Mouse (Mus musculus): Measurements from ENCODE around the gene Kpna2. TPM values are rescaled to one million over a fixed set of nuclear protein-coding genes. Genes with fewer than 3 reads are reported as not detected.
A peak's percentile ranks its signal among the peaks of the same experiment; 100 is the strongest.
"Not testable (repeated sequence)": the region's sequence is repeated elsewhere in the genome, so short reads cannot be mapped to it uniquely, and the experiment has no call there.

The Kpna2 gene
- polyA plus RNA-seq, 1 experiment: 16.1 TPM

DNA sequence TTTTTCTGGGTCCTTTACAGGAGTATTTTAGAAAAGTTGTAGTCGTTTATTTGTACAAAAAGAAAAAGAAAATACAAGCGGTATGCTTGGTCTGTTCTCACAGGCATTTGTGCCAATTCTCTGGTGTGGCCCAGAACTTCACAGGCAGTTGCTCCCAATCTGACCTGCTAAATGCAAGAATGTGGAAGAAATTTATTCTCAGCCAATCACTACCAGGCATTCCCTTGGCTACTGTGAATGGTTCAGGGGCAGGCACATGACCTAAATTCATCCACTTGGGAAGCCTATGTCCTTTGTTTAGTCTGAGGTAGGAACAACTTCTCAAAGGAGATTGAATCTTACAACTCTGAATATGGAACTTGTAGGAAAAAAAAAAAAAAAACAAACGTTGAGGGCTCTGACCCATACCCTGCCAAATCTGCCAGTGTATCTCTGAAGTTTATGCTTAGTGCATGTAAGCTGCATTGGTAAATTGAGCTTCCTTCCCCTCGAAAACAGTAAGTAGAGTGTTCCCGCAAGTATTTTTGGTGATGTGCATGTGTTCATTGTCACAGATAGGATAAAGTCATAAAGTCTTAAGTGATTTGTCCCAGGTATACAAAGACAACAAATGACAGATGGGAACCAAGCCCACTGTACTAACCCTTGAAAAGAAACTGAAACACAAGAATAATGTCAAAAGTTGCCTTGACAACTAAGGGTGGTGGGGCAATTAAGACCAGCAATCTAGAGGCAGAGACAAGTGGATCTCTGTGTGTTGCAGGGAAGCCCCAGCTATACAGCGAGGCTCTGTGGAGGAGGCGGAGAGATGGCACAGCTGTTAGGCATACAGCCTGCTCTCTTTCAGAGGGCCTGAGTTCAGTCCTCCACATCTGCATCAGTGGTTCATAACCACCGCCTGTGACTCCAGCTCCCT, 2.7 kb upstream of the Kpna2 start:
- Histone ChIP-seq H3K27ac (ENCODE audit: insufficient read depth, low read length) (no peak overlapping the region), H3K4me1 (ENCODE audit: control insufficient read depth, insufficient read depth, insufficient read length) (peaks cover 5% of the 10 kb centered on the region; the same call in 1 of the 2 replicates), H3K4me3 (ENCODE audit: extremely low read depth, insufficient read depth, insufficient read length) (no peak overlapping the region), H3K27me3 (ENCODE audit: control insufficient read depth, insufficient read depth, low read length) (no peaks in the 10 kb centered on the region), H3K36me3 (ENCODE audit: control insufficient read depth, insufficient read depth, low read length) (no peaks in the 10 kb centered on the region)
- 74% methylated on average over 8 of the region's 8 CpGs for WGBS
- no peak for TF ChIP-seq POLR2A (IDR thresholded peaks at IDR 0.05; ENCODE audit: low read depth, low read length)
- no peak for TF ChIP-seq CTCF (IDR thresholded peaks at IDR 0.05; ENCODE audit: extremely low read depth, insufficient read depth, insufficient read length, insufficient replicate concordance)
- no peak for DNase-seq (ENCODE audit: low read depth in 1 of 2, low spot score in 2 of 2)

DNA sequence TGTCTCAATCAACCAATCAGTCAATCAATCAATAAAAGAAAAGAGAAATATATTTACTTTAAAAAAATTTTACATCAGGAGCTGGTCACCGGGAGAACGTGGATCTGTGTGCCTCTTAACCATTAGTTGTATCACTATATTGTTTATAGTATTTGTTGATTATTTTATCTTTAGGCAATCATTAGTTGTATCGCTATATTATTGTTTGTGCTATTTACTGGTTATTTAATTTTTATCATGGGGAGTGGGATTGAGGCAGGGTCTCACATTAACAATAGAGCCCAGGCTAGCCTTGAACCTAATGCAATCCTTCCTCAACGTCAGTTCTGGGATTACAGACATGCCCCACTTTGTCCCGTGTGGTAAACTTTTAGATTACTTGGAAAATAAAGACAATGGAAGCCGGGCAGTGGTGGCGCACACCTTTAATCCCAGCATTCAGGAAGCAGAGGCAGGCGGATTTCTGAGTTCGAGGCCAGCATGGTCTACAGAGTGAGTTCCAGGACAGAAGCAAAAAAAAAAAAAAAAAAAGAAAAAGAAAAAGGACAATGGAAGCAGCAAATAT, 690 bp upstream of the Kpna2 start:
- no peak overlapping the region for H3K4me3 ChIP-seq (ENCODE audit: extremely low read depth, insufficient read depth, insufficient read length)
- H3K36me3 ChIP-seq (ENCODE audit: control insufficient read depth, insufficient read depth, low read length): peaks cover 11% of the 10 kb centered on the region
- TF ChIP-seq POLR2A (IDR thresholded peaks at IDR 0.05; ENCODE audit: low read depth, low read length) (no peak), CTCF (IDR thresholded peaks at IDR 0.05; ENCODE audit: extremely low read depth, insufficient read depth, insufficient read length, insufficient replicate concordance) (no peak)
- WGBS: 85% methylated on average over 9 of the region's 9 CpGs
- no peaks in the 10 kb centered on the region for H3K27me3 ChIP-seq (ENCODE audit: control insufficient read depth, insufficient read depth, low read length)
- H3K4me1 ChIP-seq (ENCODE audit: control insufficient read depth, insufficient read depth, insufficient read length): peaks cover 5% of the 10 kb centered on the region; the same call in 1 of the 2 replicates
- no peak for DNase-seq (ENCODE audit: low read depth in 1 of 2, low spot score in 2 of 2)
- no peak overlapping the region for H3K27ac ChIP-seq (ENCODE audit: insufficient read depth, low read length)

DNA sequence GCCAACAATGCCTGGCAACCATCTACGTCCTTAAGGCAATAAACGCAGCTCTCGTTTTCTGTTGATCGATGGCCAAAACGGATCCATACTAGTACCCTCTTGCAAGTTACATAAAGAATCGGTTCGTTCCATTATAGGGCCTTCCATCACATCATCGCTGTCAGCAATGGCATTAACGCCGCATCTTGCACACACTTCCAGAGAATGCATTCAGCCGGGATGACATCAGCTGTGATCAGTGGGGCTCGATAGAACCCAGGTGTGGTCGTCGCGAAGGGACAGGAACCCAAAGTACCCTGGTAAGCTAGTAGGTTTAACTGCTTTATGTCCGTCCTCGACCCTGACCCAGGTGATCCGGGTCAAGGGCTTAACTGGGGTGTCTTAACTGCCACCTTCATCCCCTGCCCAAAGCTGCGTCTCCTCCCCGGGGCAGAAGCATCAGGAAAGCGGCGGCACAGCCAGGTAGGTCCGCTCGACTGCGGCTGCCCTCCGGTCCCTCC, 640 bp downstream of the Kpna2 start:
- WGBS: under 1% methylated on average over 26 of the region's 26 CpGs
- DNase-seq (ENCODE audit: low read depth in 1 of 2, low spot score in 2 of 2): no peak
- H3K27me3 ChIP-seq (ENCODE audit: control insufficient read depth, insufficient read depth, low read length): no peaks in the 10 kb centered on the region
- peak overlapping the region; percentile 80 for H3K27ac ChIP-seq (ENCODE audit: insufficient read depth, low read length)
- H3K4me3 ChIP-seq (ENCODE audit: extremely low read depth, insufficient read depth, insufficient read length): peak overlapping the region; percentile 86
- peaks cover 17% of the 10 kb centered on the region for H3K36me3 ChIP-seq (ENCODE audit: control insufficient read depth, insufficient read depth, low read length)
- H3K4me1 ChIP-seq (ENCODE audit: control insufficient read depth, insufficient read depth, insufficient read length): peaks cover 9% of the 10 kb centered on the region; the same call in 1 of the 2 replicates
- no peak for TF ChIP-seq CTCF (IDR thresholded peaks at IDR 0.05; ENCODE audit: extremely low read depth, insufficient read depth, insufficient read length, insufficient replicate concordance)
- TF ChIP-seq POLR2A (IDR thresholded peaks at IDR 0.05; ENCODE audit: low read depth, low read length): no peak

DNA sequence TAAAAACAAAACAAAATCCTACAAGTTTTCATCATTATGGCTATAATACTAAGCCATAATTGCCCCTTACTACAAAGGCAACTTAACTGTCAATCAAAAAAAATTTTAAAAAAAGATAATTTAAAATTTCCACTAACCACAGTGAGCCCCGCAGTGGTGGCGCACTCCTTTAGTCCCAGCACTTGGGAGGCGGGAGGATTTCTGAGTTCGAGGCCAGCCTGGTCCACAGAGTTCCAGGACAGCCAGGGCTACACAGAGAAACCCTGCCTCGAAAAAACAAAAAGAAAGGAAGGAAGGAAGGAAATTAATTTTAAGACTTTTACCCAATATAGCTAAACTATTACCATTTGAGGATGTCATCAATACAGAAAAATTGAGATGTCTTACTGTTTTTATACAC, 1.4 kb downstream of the Kpna2 start:
- Histone ChIP-seq H3K4me3 (ENCODE audit: extremely low read depth, insufficient read depth, insufficient read length) (peak overlapping the region; percentile 86), H3K4me1 (ENCODE audit: control insufficient read depth, insufficient read depth, insufficient read length) (peaks cover 9% of the 10 kb centered on the region; the same call in 1 of the 2 replicates), H3K36me3 (ENCODE audit: control insufficient read depth, insufficient read depth, low read length) (peaks cover 19% of the 10 kb centered on the region), H3K27ac (ENCODE audit: insufficient read depth, low read length) (no peak overlapping the region), H3K27me3 (ENCODE audit: control insufficient read depth, insufficient read depth, low read length) (no peaks in the 10 kb centered on the region)
- no peak for DNase-seq (ENCODE audit: low read depth in 1 of 2, low spot score in 2 of 2)
- TF ChIP-seq CTCF (IDR thresholded peaks at IDR 0.05; ENCODE audit: extremely low read depth, insufficient read depth, insufficient read length, insufficient replicate concordance): no peak
- TF ChIP-seq POLR2A (IDR thresholded peaks at IDR 0.05; ENCODE audit: low read depth, low read length): no peak
- WGBS: 29% methylated on average over 5 of the region's 5 CpGs

DNA sequence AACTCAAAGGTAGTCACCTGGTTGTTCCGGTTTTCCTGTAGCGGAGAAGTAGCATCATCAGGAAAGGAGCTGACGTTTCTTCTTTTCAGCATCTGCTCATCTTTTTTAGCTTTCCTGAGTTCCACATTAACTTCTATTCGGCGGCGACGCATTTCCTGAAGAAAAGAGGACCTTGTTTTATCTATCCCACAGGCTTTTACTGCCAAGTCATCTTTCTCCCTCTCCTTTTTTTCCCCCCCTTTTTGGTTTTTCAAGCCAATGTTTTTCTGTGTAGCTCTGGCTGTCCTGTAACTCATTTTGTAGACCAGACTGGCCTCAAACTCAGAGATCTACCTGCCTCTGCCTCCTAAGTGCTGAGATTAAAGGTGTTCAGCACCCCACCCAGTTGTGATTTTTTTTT, 2.8 kb downstream of the Kpna2 start:
- H3K4me3 ChIP-seq (ENCODE audit: extremely low read depth, insufficient read depth, insufficient read length); DNase-seq (ENCODE audit: low read depth in 1 of 2, low spot score in 2 of 2); H3K27me3 ChIP-seq (ENCODE audit: control insufficient read depth, insufficient read depth, low read length); H3K4me1 ChIP-seq (ENCODE audit: control insufficient read depth, insufficient read depth, insufficient read length); H3K27ac ChIP-seq (ENCODE audit: insufficient read depth, low read length): not testable (repeated sequence)
- WGBS: 77% methylated on average over 7 of the region's 7 CpGs
- H3K36me3 ChIP-seq (ENCODE audit: control insufficient read depth, insufficient read depth, low read length): peaks cover 25% of the 10 kb centered on the region

DNA sequence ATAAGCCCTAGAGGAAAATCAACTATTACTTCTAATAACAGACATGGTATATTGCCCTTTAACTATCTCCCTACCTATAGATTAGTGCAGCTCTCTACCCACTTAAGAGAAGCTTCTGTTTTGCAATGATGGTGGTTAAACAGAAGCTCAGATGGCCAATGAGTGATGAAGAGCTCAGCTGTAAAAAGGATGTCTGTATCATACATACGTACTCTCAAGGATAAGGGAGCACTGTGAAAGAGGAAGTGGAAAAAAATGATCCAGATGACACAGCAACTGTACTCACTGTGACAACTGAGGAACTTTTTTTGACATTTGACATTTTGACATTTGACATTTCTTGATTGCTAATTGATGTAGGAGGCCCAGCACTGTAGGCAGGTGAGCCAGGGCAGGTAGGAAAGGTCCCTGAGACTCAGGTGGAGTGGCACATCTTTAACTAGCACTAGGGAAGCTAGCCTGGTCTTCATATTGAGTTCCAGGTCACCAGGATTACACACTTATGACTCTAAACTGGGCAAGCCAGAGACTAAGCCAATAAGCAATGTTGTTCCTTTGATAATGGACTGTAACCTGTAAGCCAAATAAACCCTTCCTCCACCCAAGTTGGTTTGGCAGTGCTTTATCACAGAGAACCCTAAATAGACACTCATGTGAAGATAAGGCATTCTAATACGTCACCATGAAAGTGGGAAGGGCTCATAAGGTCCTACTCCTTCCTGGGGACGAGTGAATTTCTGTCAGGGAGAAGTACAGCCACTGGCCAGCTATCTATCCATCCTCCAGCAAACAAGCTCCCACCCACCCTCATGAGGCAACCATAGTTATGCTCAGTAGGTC, 4.9 kb downstream of the Kpna2 start:
- TF ChIP-seq POLR2A (IDR thresholded peaks at IDR 0.05; ENCODE audit: low read depth, low read length): no peak
- no peak for TF ChIP-seq CTCF (IDR thresholded peaks at IDR 0.05; ENCODE audit: extremely low read depth, insufficient read depth, insufficient read length, insufficient replicate concordance)
- peaks cover 9% of the 10 kb centered on the region; the same call in 1 of the 2 replicates for H3K4me1 ChIP-seq (ENCODE audit: control insufficient read depth, insufficient read depth, insufficient read length)
- H3K4me3 ChIP-seq (ENCODE audit: extremely low read depth, insufficient read depth, insufficient read length): no peak overlapping the region
- no peak for DNase-seq (ENCODE audit: low read depth in 1 of 2, low spot score in 2 of 2)
- 50% methylated on average over 3 of the region's 3 CpGs for WGBS
- H3K27ac ChIP-seq (ENCODE audit: insufficient read depth, low read length): no peak overlapping the region
- H3K27me3 ChIP-seq (ENCODE audit: control insufficient read depth, insufficient read depth, low read length): no peaks in the 10 kb centered on the region
- H3K36me3 ChIP-seq (ENCODE audit: control insufficient read depth, insufficient read depth, low read length): peaks cover 39% of the 10 kb centered on the region
